Comparison of ENCODE assay signal across 9 mouse cellular contexts in genomic region chr6:146633097-146633496, GRCm38 (mm10). TPM values are rescaled to one million over a fixed set of nuclear protein-coding genes. Genes with fewer than 3 reads are reported as not detected.
DNase-seq lines count a peak whose midpoint lies in the region; ATAC-seq and TF ChIP-seq lines count a peak whose summit lies in the region.
"Had no signal": no experiment of that assay in that cellular context is flagged by ENCODE, and none has a peak within 500 bp of the region (broad histone marks: within the 10 kb centered on the region; RNA-seq: fewer than 3 reads in every experiment).

No protein-coding gene starts in this region.

- H3K36me3 ChIP-seq in heart, embryonic 16.5 days (ENCODE audit: control insufficient read depth, insufficient read depth): no peaks in the 10 kb centered on the region
- no peaks in the 10 kb centered on the region for H3K36me3 ChIP-seq in liver, postnatal 0 days (replicated peaks; ENCODE audit: insufficient read depth, low read length)

- DNase-seq in kidney, adult 18-20 months: peak; percentile 39
- DNase-seq in kidney, postnatal 14 days: no peak
- DNase-seq in cerebellum, adult 9-11 months: peak; percentile 34
- DNase-seq in liver, postnatal 0 days: no peak
- DNase-seq in thymus, postnatal 25 days: no peak
- no peak for DNase-seq in layer of hippocampus, postnatal 10 days (ENCODE audit: low spot score in 2 of 2)

- peak overlapping the region; percentile 89 for H3K4me2 ChIP-seq in heart, embryonic 16.5 days (ENCODE audit: low read depth, low read length)
- peak overlapping the region; percentile 85 for H3K4me2 ChIP-seq in liver, postnatal 0 days (ENCODE audit: low read depth, low read length)

- H3K27me3 ChIP-seq in heart, embryonic 16.5 days (ENCODE audit: control insufficient read depth, insufficient read depth, low read length): no peaks in the 10 kb centered on the region
- no peaks in the 10 kb centered on the region for H3K27me3 ChIP-seq in liver, postnatal 0 days (ENCODE audit: insufficient read depth, low read length)
- H3K27me3 ChIP-seq: Patski had no signal

- peak overlapping the region; percentile 96 for H3K9ac ChIP-seq in heart, embryonic 16.5 days (ENCODE audit: low read length)
- H3K9ac ChIP-seq in liver, postnatal 0 days (replicated peaks): peak overlapping the region; percentile 74

- H3K4me1 ChIP-seq in heart, embryonic 16.5 days (ENCODE audit: control insufficient read depth, insufficient read depth, low read length): peaks cover 14% of the 10 kb centered on the region
- H3K4me1 ChIP-seq in liver, postnatal 0 days (ENCODE audit: insufficient read depth): peaks cover 41% of the 10 kb centered on the region

- 50% methylated on average over 8 of the region's 8 CpGs for WGBS in heart, embryonic 16.5 days
- whole genome bisulfite sequencing in liver, postnatal 0 days (ENCODE audit: insufficient replicate concordance): 47% methylated on average over 8 of the region's 8 CpGs

- ATAC-seq in heart, embryonic 16.5 days (replicated peaks; ENCODE audit: extremely low read depth, insufficient read depth, low FRiP score): no peak
- ATAC-seq in liver, postnatal 0 days: no peak
- ATAC-seq in inflammation-experienced regulatory T-cells, adult 6 months: no peak
- ATAC-seq: Patski had no signal

- H3K4me3 ChIP-seq in heart, embryonic 16.5 days (ENCODE audit: low read length): peak overlapping the region; percentile 92
- H3K4me3 ChIP-seq in liver, postnatal 0 days (ENCODE audit: low read depth, low read length): peak overlapping the region; percentile 70

- H3K9me3 ChIP-seq in heart, embryonic 16.5 days (replicated peaks; ENCODE audit: control insufficient read depth, low read length): no peaks in the 10 kb centered on the region
- H3K9me3 ChIP-seq in liver, postnatal 0 days (ENCODE audit: low read length): no peaks in the 10 kb centered on the region

- TF ChIP-seq CTCF in liver, postnatal 0 days (IDR thresholded peaks at IDR 0.05; ENCODE audit: low read depth): no peak

- no peak overlapping the region for H3K27ac ChIP-seq in heart, embryonic 16.5 days (ENCODE audit: low read length)
- peak overlapping the region; percentile 86 for H3K27ac ChIP-seq in liver, postnatal 0 days (ENCODE audit: low read depth)

- no peak for TF ChIP-seq EP300 in liver, postnatal 0 days (IDR thresholded peaks at IDR 0.05; ENCODE audit: low read depth)

RNA-seq across cellular contexts. Expression of gene Med21, which starts 9.2 kb away (rescaled TPM):
- polyA plus RNA-seq in heart, embryonic 16.5 days (2015; fragmentation: Nextera tagmentation; extraction: Ambion mirVana): 143 and 150 TPM in 2 replicates
- polyA plus RNA-seq in liver, postnatal 0 days (2015; fragmentation: Nextera tagmentation; extraction: Ambion mirVana): 52.2 and 53.8 TPM in 2 replicates
- polyA plus RNA-seq in inflammation-experienced regulatory T-cells, adult 6 months (2017; shearing (Covaris generic)): 10 to 100 TPM; 58.0 to 64.2 (median 58.9) TPM
- 10 to 100 TPM; 41.1 to 46.1 TPM for total RNA-seq in layer of hippocampus, postnatal 10 days (2021)

RNA-seq across cellular contexts. Expression of gene Tm7sf3, which starts 9.5 kb away (rescaled TPM):
- 35.3 and 37.5 TPM in 2 replicates for polyA plus RNA-seq in heart, embryonic 16.5 days (2015; fragmentation: Nextera tagmentation; extraction: Ambion mirVana)
- 19.7 and 21.2 TPM in 2 replicates for polyA plus RNA-seq in liver, postnatal 0 days (2015; fragmentation: Nextera tagmentation; extraction: Ambion mirVana)
- 1 to 10 TPM; 2.0 to 3.6 (median 3.0) TPM for polyA plus RNA-seq in inflammation-experienced regulatory T-cells, adult 6 months (2017; shearing (Covaris generic))
- total RNA-seq in layer of hippocampus, postnatal 10 days (2021): 10 to 100 TPM; 38.8 to 42.2 TPM

RNA-seq across cellular contexts. Expression of gene Ints13, which starts 55.5 kb away (rescaled TPM):
- polyA plus RNA-seq in heart, embryonic 16.5 days (2015; fragmentation: Nextera tagmentation; extraction: Ambion mirVana): 51.0 and 59.1 TPM in 2 replicates
- polyA plus RNA-seq in liver, postnatal 0 days (2015; fragmentation: Nextera tagmentation; extraction: Ambion mirVana): 14.5 and 17.6 TPM in 2 replicates
- 10 to 100 TPM; 54.4 to 76.9 (median 68.4) TPM for polyA plus RNA-seq in inflammation-experienced regulatory T-cells, adult 6 months (2017; shearing (Covaris generic))
- 10 to 100 TPM; 37.6 to 41.0 TPM for total RNA-seq in layer of hippocampus, postnatal 10 days (2021)

RNA-seq across cellular contexts. Expression of gene Fgfr1op2, which starts 56.1 kb away (rescaled TPM):
- polyA plus RNA-seq in heart, embryonic 16.5 days (2015; fragmentation: Nextera tagmentation; extraction: Ambion mirVana): 89.3 and 104 TPM in 2 replicates
- 69.7 and 71.6 TPM in 2 replicates for polyA plus RNA-seq in liver, postnatal 0 days (2015; fragmentation: Nextera tagmentation; extraction: Ambion mirVana)
- polyA plus RNA-seq in inflammation-experienced regulatory T-cells, adult 6 months (2017; shearing (Covaris generic)): 100 to 1,000 TPM in 1 of 3 experiments, 10 to 100 TPM in 2; 80.5 to 140 (median 88.8) TPM
- 10 to 100 TPM; 54.6 to 58.8 TPM for total RNA-seq in layer of hippocampus, postnatal 10 days (2021)

Comparison
In these comparisons a context has a peak if more than half of its experiments do, and no peak if none do; other contexts are left out.
1. DNase-seq: peak in kidney, adult 18-20 months (single experiment) and cerebellum, adult 9-11 months (single experiment); none in kidney, postnatal 14 days (single experiment), liver, postnatal 0 days (single experiment), thymus, postnatal 25 days (single experiment) and layer of hippocampus, postnatal 10 days (0 of 2).